Mouse (Mus musculus): ENCODE measurements at regions not wholly inside any gene's neighbourhood (a gene's known extent, or its start where the extent isn't known, plus 50 kb on each side); places are given as distances from the start of the nearest gene placed in this dataset.

GRCm38 (mm10) chr12:6046110-6046509 lies 670.6 kb upstream of the Klhl29 start:
- no peaks in the 10 kb centered on the region for H3K4me1 ChIP-seq
- no peak overlapping the region for H3K4me3 ChIP-seq
- no peak overlapping the region for H3K27ac ChIP-seq
- no peak overlapping the region for H3K9ac ChIP-seq
- no peak for ATAC-seq (ENCODE audit: low FRiP score, low read depth)
- H3K4me2 ChIP-seq (replicated peaks) = no peak overlapping the region
- no peaks in the 10 kb centered on the region for H3K27me3 ChIP-seq (replicated peaks)
- no peaks in the 10 kb centered on the region for H3K9me3 ChIP-seq
- 71% methylated on average over 2 of the region's 2 CpGs for WGBS
- no peaks in the 10 kb centered on the region for H3K36me3 ChIP-seq

- H3K4me2 ChIP-seq (replicated peaks) = no peak overlapping the region
- no peaks in the 10 kb centered on the region for H3K9me3 ChIP-seq
- WGBS = 29% methylated on average over 1 of the region's 1 CpGs
- no peaks in the 10 kb centered on the region for H3K4me1 ChIP-seq
- no peak for ATAC-seq (ENCODE audit: low FRiP score, low read depth)
- H3K27me3 ChIP-seq (replicated peaks) = no peaks in the 10 kb centered on the region
- no peak overlapping the region for H3K4me3 ChIP-seq
- H3K27ac ChIP-seq = no peak overlapping the region
- no peaks in the 10 kb centered on the region for H3K36me3 ChIP-seq
- no peak overlapping the region for H3K9ac ChIP-seq
These were observed 666.8 kb upstream of the Klhl29 start for GRCm38 (mm10) chr12:6042326-6042725.

GRCm38 (mm10) chr12:6024111-6024510 lies 648.6 kb upstream of the Klhl29 start:
- no peak overlapping the region for H3K27ac ChIP-seq
- no peak overlapping the region for H3K9ac ChIP-seq
- H3K4me1 ChIP-seq = no peaks in the 10 kb centered on the region
- H3K27me3 ChIP-seq (replicated peaks) = no peaks in the 10 kb centered on the region
- no peaks in the 10 kb centered on the region for H3K9me3 ChIP-seq
- no peak for ATAC-seq (ENCODE audit: low FRiP score, low read depth)
- H3K4me3 ChIP-seq = no peak overlapping the region
- no peaks in the 10 kb centered on the region for H3K36me3 ChIP-seq
- 77% methylated on average over 3 of the region's 3 CpGs for WGBS
- H3K4me2 ChIP-seq (replicated peaks) = no peak overlapping the region

- H3K4me3 ChIP-seq = no peak overlapping the region
- WGBS = 77% methylated on average over 2 of the region's 2 CpGs
These were observed 647.0 kb upstream of the Klhl29 start for GRCm38 (mm10) chr12:6022490-6022889.

GRCm38 (mm10) chr12:6000961-6001360 lies 625.5 kb upstream of the Klhl29 start:
- 77% methylated on average over 3 of the region's 3 CpGs for WGBS
- Histone ChIP-seq H3K9ac (no peak overlapping the region), H3K27ac (no peak overlapping the region), H3K4me1 (no peaks in the 10 kb centered on the region), H3K4me3 (no peak overlapping the region), H3K27me3 (replicated peaks) (no peaks in the 10 kb centered on the region), H3K9me3 (no peaks in the 10 kb centered on the region), H3K36me3 (no peaks in the 10 kb centered on the region), H3K4me2 (replicated peaks) (no peak overlapping the region)
- no peak for ATAC-seq (ENCODE audit: low FRiP score, low read depth)

More at GRCm38 (mm10) chr12:6022490-6022889, 647.0 kb upstream of the Klhl29 start:
- Histone ChIP-seq H3K36me3 (no peaks in the 10 kb centered on the region), H3K9me3 (no peaks in the 10 kb centered on the region), H3K27me3 (replicated peaks) (no peaks in the 10 kb centered on the region), H3K4me2 (replicated peaks) (no peak overlapping the region), H3K9ac (no peak overlapping the region), H3K4me1 (no peaks in the 10 kb centered on the region), H3K27ac (no peak overlapping the region)
- no peak for ATAC-seq (ENCODE audit: low FRiP score, low read depth)

GRCm38 (mm10) chr12:5997366-5997765 lies 621.9 kb upstream of the Klhl29 start:
- Histone ChIP-seq H3K4me3 (no peak overlapping the region), H3K4me1 (no peaks in the 10 kb centered on the region), H3K9ac (no peak overlapping the region), H3K36me3 (no peaks in the 10 kb centered on the region), H3K9me3 (no peaks in the 10 kb centered on the region), H3K27ac (no peak overlapping the region), H3K27me3 (replicated peaks) (no peaks in the 10 kb centered on the region), H3K4me2 (replicated peaks) (no peak overlapping the region)
- WGBS = 86% methylated on average over 5 of the region's 5 CpGs
- ATAC-seq (ENCODE audit: low FRiP score, low read depth) = no peak

- H3K4me2 ChIP-seq (replicated peaks) = no peak overlapping the region
- no peak overlapping the region for H3K27ac ChIP-seq
- H3K4me1 ChIP-seq = no peaks in the 10 kb centered on the region
- H3K9me3 ChIP-seq = no peaks in the 10 kb centered on the region
- 71% methylated on average over 6 of the region's 6 CpGs for WGBS
- ATAC-seq (ENCODE audit: low FRiP score, low read depth) = no peak
- no peak overlapping the region for H3K9ac ChIP-seq
- H3K27me3 ChIP-seq (replicated peaks) = no peaks in the 10 kb centered on the region
- no peaks in the 10 kb centered on the region for H3K36me3 ChIP-seq
- H3K4me3 ChIP-seq = no peak overlapping the region
These were observed 621.2 kb upstream of the Klhl29 start for GRCm38 (mm10) chr12:5996672-5997071.

GRCm38 (mm10) chr12:5983937-5984610 lies 608.6 kb upstream of the Klhl29 start:
- H3K9ac ChIP-seq = no peak overlapping the region
- no peaks in the 10 kb centered on the region for H3K9me3 ChIP-seq
- no peak overlapping the region for H3K4me2 ChIP-seq (replicated peaks)
- WGBS = 58% methylated on average over 13 of the region's 13 CpGs
- no peaks in the 10 kb centered on the region for H3K36me3 ChIP-seq
- H3K27ac ChIP-seq = no peak overlapping the region
- no peaks in the 10 kb centered on the region for H3K4me1 ChIP-seq
- H3K4me3 ChIP-seq = no peak overlapping the region
- ATAC-seq (ENCODE audit: low FRiP score, low read depth) = no peak
- H3K27me3 ChIP-seq (replicated peaks) = no peaks in the 10 kb centered on the region

- Histone ChIP-seq H3K4me1 (no peaks in the 10 kb centered on the region), H3K9me3 (no peaks in the 10 kb centered on the region), H3K4me2 (replicated peaks) (no peak overlapping the region), H3K27me3 (replicated peaks) (no peaks in the 10 kb centered on the region), H3K4me3 (no peak overlapping the region), H3K36me3 (no peaks in the 10 kb centered on the region), H3K9ac (no peak overlapping the region), H3K27ac (no peak overlapping the region)
- ATAC-seq (ENCODE audit: low FRiP score, low read depth) = no peak
- 54% methylated on average over 1 of the region's 1 CpGs for WGBS
These were observed 606.6 kb upstream of the Klhl29 start for GRCm38 (mm10) chr12:5982096-5982495.

- Histone ChIP-seq H3K4me3 (no peak overlapping the region), H3K36me3 (no peaks in the 10 kb centered on the region), H3K9me3 (no peaks in the 10 kb centered on the region), H3K4me2 (replicated peaks) (no peak overlapping the region), H3K27ac (no peak overlapping the region), H3K9ac (no peak overlapping the region), H3K4me1 (no peaks in the 10 kb centered on the region), H3K27me3 (replicated peaks) (no peaks in the 10 kb centered on the region)
- ATAC-seq (ENCODE audit: low FRiP score, low read depth) = no peak
- 88% methylated on average over 4 of the region's 4 CpGs for WGBS
These were observed 600.4 kb upstream of the Klhl29 start for GRCm38 (mm10) chr12:5975926-5976325.

GRCm38 (mm10) chr12:5969556-5969955 lies 594.1 kb upstream of the Klhl29 start:
- Histone ChIP-seq H3K4me1 (no peaks in the 10 kb centered on the region), H3K4me3 (no peak overlapping the region), H3K4me2 (replicated peaks) (no peak overlapping the region), H3K9me3 (no peaks in the 10 kb centered on the region), H3K27me3 (replicated peaks) (no peaks in the 10 kb centered on the region), H3K36me3 (no peaks in the 10 kb centered on the region), H3K9ac (no peak overlapping the region), H3K27ac (no peak overlapping the region)
- ATAC-seq (ENCODE audit: low FRiP score, low read depth) = no peak
- WGBS = 84% methylated on average over 4 of the region's 4 CpGs

- H3K4me1 ChIP-seq = no peaks in the 10 kb centered on the region
- no peak overlapping the region for H3K27ac ChIP-seq
- no peak overlapping the region for H3K4me3 ChIP-seq
- WGBS = 68% methylated on average over 2 of the region's 2 CpGs
- ATAC-seq (ENCODE audit: low FRiP score, low read depth) = no peak
- no peak overlapping the region for H3K4me2 ChIP-seq (replicated peaks)
- H3K36me3 ChIP-seq = no peaks in the 10 kb centered on the region
- H3K9me3 ChIP-seq = no peaks in the 10 kb centered on the region
- no peak overlapping the region for H3K9ac ChIP-seq
- no peaks in the 10 kb centered on the region for H3K27me3 ChIP-seq (replicated peaks)
These were observed 580.7 kb upstream of the Klhl29 start for GRCm38 (mm10) chr12:5956141-5956540.

GRCm38 (mm10) chr12:5955564-5955963 lies 580.1 kb upstream of the Klhl29 start:
- no peaks in the 10 kb centered on the region for H3K36me3 ChIP-seq
- H3K4me1 ChIP-seq = no peaks in the 10 kb centered on the region
- ATAC-seq (ENCODE audit: low FRiP score, low read depth) = no peak
- H3K4me2 ChIP-seq (replicated peaks) = no peak overlapping the region
- no peak overlapping the region for H3K9ac ChIP-seq
- H3K9me3 ChIP-seq = no peaks in the 10 kb centered on the region
- H3K27ac ChIP-seq = no peak overlapping the region
- no peak overlapping the region for H3K4me3 ChIP-seq
- 46% methylated on average over 5 of the region's 5 CpGs for WGBS
- no peaks in the 10 kb centered on the region for H3K27me3 ChIP-seq (replicated peaks)

All from neural tube, embryonic 12.5 days (tissue).